Comparison of ENCODE assay signal across 30 mouse cellular contexts in genomic region chr15:100433234-100433633, GRCm38 (mm10). TPM values are rescaled to one million over a fixed set of nuclear protein-coding genes. Genes with fewer than 3 reads are reported as not detected.
DNase-seq lines count a peak whose midpoint lies in the region; ATAC-seq and TF ChIP-seq lines count a peak whose summit lies in the region.
"Had no signal": no experiment of that assay in that cellular context is flagged by ENCODE, and none has a peak within 500 bp of the region (broad histone marks: within the 10 kb centered on the region; RNA-seq: fewer than 3 reads in every experiment).

No protein-coding gene starts in this region.

- H3K27ac ChIP-seq in intestine, postnatal 0 days (ENCODE audit: low read depth, low read length): peak overlapping the region; percentile 35; the same call in 1 of the 2 replicates
- no peak overlapping the region for H3K27ac ChIP-seq in intestine, embryonic 16.5 days (ENCODE audit: low read length)
- H3K27ac ChIP-seq in liver, embryonic 11.5 days (ENCODE audit: low read depth, low read length): no peak overlapping the region
- H3K27ac ChIP-seq in liver, embryonic 16.5 days (ENCODE audit: low read length): no peak overlapping the region
- H3K27ac ChIP-seq in midbrain, embryonic 10.5 days (replicated peaks): no peak overlapping the region
- H3K27ac ChIP-seq: forebrain, embryonic 13.5 days; hindbrain, embryonic 13.5 days; left cerebral cortex, adult 2 months; limb, embryonic 13.5 days; macrophage; neural tube, embryonic 13.5 days had no signal

- H3K4me1 ChIP-seq in intestine, postnatal 0 days (replicated peaks; ENCODE audit: control insufficient read depth, insufficient read depth, low read length): peaks cover 3% of the 10 kb centered on the region; the same call in 1 of the 2 replicates
- peaks cover 4% of the 10 kb centered on the region; the same call in 1 of the 2 replicates for H3K4me1 ChIP-seq in intestine, embryonic 16.5 days (ENCODE audit: control insufficient read depth, insufficient read depth, low read length)
- peaks cover 6% of the 10 kb centered on the region for H3K4me1 ChIP-seq in liver, embryonic 11.5 days (replicated peaks; ENCODE audit: control insufficient read depth, insufficient read depth, low read length)
- H3K4me1 ChIP-seq in liver, embryonic 16.5 days (ENCODE audit: control insufficient read depth, low read depth, low read length): peaks cover 10% of the 10 kb centered on the region
- 0 out of 2 replicates have a peak, but pooled peaks cover 3% of the 10 kb centered on the region for H3K4me1 ChIP-seq in midbrain, embryonic 10.5 days
- H3K4me1 ChIP-seq: forebrain, embryonic 13.5 days; hindbrain, embryonic 13.5 days; neural tube, embryonic 13.5 days had no signal

- H3K36me3 ChIP-seq in intestine, postnatal 0 days (ENCODE audit: control insufficient read depth, insufficient read depth): no peaks in the 10 kb centered on the region
- H3K36me3 ChIP-seq in intestine, embryonic 16.5 days (ENCODE audit: control insufficient read depth, insufficient read depth, low read length): no peaks in the 10 kb centered on the region
- no peaks in the 10 kb centered on the region for H3K36me3 ChIP-seq in liver, embryonic 11.5 days (ENCODE audit: control insufficient read depth, insufficient read depth, low read length)
- no peaks in the 10 kb centered on the region for H3K36me3 ChIP-seq in liver, embryonic 16.5 days (ENCODE audit: control insufficient read depth, insufficient read depth)
- no peaks in the 10 kb centered on the region for H3K36me3 ChIP-seq in midbrain, embryonic 10.5 days
- H3K36me3 ChIP-seq: hindbrain, embryonic 13.5 days; limb, embryonic 13.5 days; neural tube, embryonic 13.5 days had no signal

- H3K27me3 ChIP-seq in intestine, postnatal 0 days (replicated peaks; ENCODE audit: control insufficient read depth, insufficient read depth, low read length): no peaks in the 10 kb centered on the region
- no peaks in the 10 kb centered on the region for H3K27me3 ChIP-seq in intestine, embryonic 16.5 days (replicated peaks; ENCODE audit: control insufficient read depth, insufficient read depth, low read length)
- H3K27me3 ChIP-seq in liver, embryonic 11.5 days (replicated peaks; ENCODE audit: control insufficient read depth, insufficient read depth, low read length): no peaks in the 10 kb centered on the region
- H3K27me3 ChIP-seq in liver, embryonic 16.5 days (ENCODE audit: control insufficient read depth, insufficient read depth, low read depth, low read length): no peaks in the 10 kb centered on the region
- H3K27me3 ChIP-seq in midbrain, embryonic 10.5 days (ENCODE audit: low read depth, poor library complexity, severe bottlenecking): no peaks in the 10 kb centered on the region
- H3K27me3 ChIP-seq: forebrain, embryonic 13.5 days; hindbrain, embryonic 13.5 days; limb, embryonic 13.5 days; neural tube, embryonic 13.5 days had no signal

- H3K9ac ChIP-seq in intestine, postnatal 0 days (ENCODE audit: low read depth, low read length): no peak overlapping the region
- H3K9ac ChIP-seq in intestine, embryonic 16.5 days (ENCODE audit: low read depth, low read length): no peak overlapping the region; the same call in 1 of the 2 replicates
- H3K9ac ChIP-seq in liver, embryonic 11.5 days (ENCODE audit: low read depth, low read length): no peak overlapping the region
- 0 out of 2 replicates have a peak overlapping the region, but pooled peaks have one; percentile 4 for H3K9ac ChIP-seq in liver, embryonic 16.5 days (ENCODE audit: low read depth, low read length)
- H3K9ac ChIP-seq: forebrain, embryonic 13.5 days; hindbrain, embryonic 13.5 days; limb, embryonic 13.5 days; neural tube, embryonic 13.5 days had no signal

- no peak for TF ChIP-seq CTCF in intestine, postnatal 0 days (IDR thresholded peaks at IDR 0.05; ENCODE audit: low read depth)

- WGBS in intestine, postnatal 0 days: 61% methylated on average over 4 of the region's 4 CpGs
- 69% methylated on average over 4 of the region's 4 CpGs for WGBS in intestine, embryonic 16.5 days
- WGBS in liver, embryonic 11.5 days: 43% methylated on average over 4 of the region's 4 CpGs
- 32% methylated on average over 4 of the region's 4 CpGs for WGBS in liver, embryonic 16.5 days (ENCODE audit: insufficient replicate concordance)
- WGBS in midbrain, embryonic 10.5 days: 71% methylated on average over 4 of the region's 4 CpGs

- H3K9me3 ChIP-seq in intestine, postnatal 0 days (ENCODE audit: control insufficient read depth): no peaks in the 10 kb centered on the region
- H3K9me3 ChIP-seq in intestine, embryonic 16.5 days (ENCODE audit: control insufficient read depth, low read length): no peaks in the 10 kb centered on the region
- H3K9me3 ChIP-seq in liver, embryonic 11.5 days (ENCODE audit: control insufficient read depth, low read length): no peaks in the 10 kb centered on the region
- H3K9me3 ChIP-seq in liver, embryonic 16.5 days (replicated peaks; ENCODE audit: control insufficient read depth, low read length): no peaks in the 10 kb centered on the region
- H3K9me3 ChIP-seq in midbrain, embryonic 10.5 days (replicated peaks): 0 out of 2 replicates have a peak, but pooled peaks cover 3% of the 10 kb centered on the region
- H3K9me3 ChIP-seq: forebrain, embryonic 13.5 days; hindbrain, embryonic 13.5 days; limb, embryonic 13.5 days; neural tube, embryonic 13.5 days had no signal

- no peak overlapping the region for H3K4me3 ChIP-seq in intestine, postnatal 0 days (ENCODE audit: low read depth, low read length)
- no peak overlapping the region for H3K4me3 ChIP-seq in intestine, embryonic 16.5 days (ENCODE audit: low read length)
- no peak overlapping the region for H3K4me3 ChIP-seq in liver, embryonic 11.5 days (ENCODE audit: low read depth, low read length)
- no peak overlapping the region for H3K4me3 ChIP-seq in liver, embryonic 16.5 days (ENCODE audit: low read depth, low read length)
- H3K4me3 ChIP-seq in midbrain, embryonic 10.5 days: no peak overlapping the region
- H3K4me3 ChIP-seq: forebrain, embryonic 13.5 days; hindbrain, embryonic 13.5 days; left cerebral cortex, adult 2 months; limb, embryonic 13.5 days; neural tube, embryonic 13.5 days had no signal

- no peak for DNase-seq in liver, embryonic 11.5 days (ENCODE audit: low spot score)
- no peak for DNase-seq in gastrocnemius, postnatal 25 days
- no peak for DNase-seq in layer of hippocampus, postnatal 25 days (ENCODE audit: extremely low spot score in 1 of 2, low spot score in 1 of 2)
- DNase-seq in midbrain, embryonic 10.5 days (ENCODE audit: low spot score): no peak
- DNase-seq: cerebellum, adult 9-11 months; gastrocnemius, postnatal 10 days; heart, adult 11 months; heart, postnatal 4 days; kidney, adult 11 months; kidney, postnatal 25 days; lung, adult 2 months; lung, postnatal 10 days; thymus, postnatal 4 days had no signal

- ATAC-seq in intestine, postnatal 0 days: no peak
- no peak for ATAC-seq in intestine, embryonic 16.5 days
- ATAC-seq in liver, embryonic 11.5 days (replicated peaks; ENCODE audit: low FRiP score): peak; percentile 79
- peak; percentile 71 for ATAC-seq in liver, embryonic 16.5 days (ENCODE audit: low read depth)
- ATAC-seq: forebrain, embryonic 13.5 days had no signal

- H3K4me2 ChIP-seq in intestine, postnatal 0 days (replicated peaks; ENCODE audit: low read depth): no peak overlapping the region
- H3K4me2 ChIP-seq in intestine, embryonic 16.5 days (ENCODE audit: low read depth, low read length): no peak overlapping the region
- no peak overlapping the region for H3K4me2 ChIP-seq in liver, embryonic 11.5 days
- H3K4me2 ChIP-seq in liver, embryonic 16.5 days (ENCODE audit: low read depth, low read length): no peak overlapping the region
- H3K4me2 ChIP-seq: forebrain, embryonic 13.5 days; heart, embryonic 11.5 days; hindbrain, embryonic 13.5 days; limb, embryonic 13.5 days; midbrain, embryonic 11.5 days; neural tube, embryonic 13.5 days had no signal

RNA-seq across cellular contexts. Expression of gene Slc11a2, which starts 8.4 kb away (rescaled TPM):
- polyA plus RNA-seq in intestine, postnatal 0 days (2015; fragmentation: Nextera tagmentation; extraction: Ambion mirVana): 44.7 and 49.0 TPM in 2 replicates
- 40.7 and 47.2 TPM in 2 replicates for polyA plus RNA-seq in intestine, embryonic 16.5 days (2015; fragmentation: Nextera tagmentation; extraction: Ambion mirVana)
- polyA plus RNA-seq in liver, embryonic 11.5 days (2014; fragmentation: Nextera tagmentation; extraction: Ambion mirVana): 51.2 and 55.4 TPM in 2 replicates
- polyA plus RNA-seq in liver, embryonic 16.5 days (2015; fragmentation: Nextera tagmentation; extraction: Ambion mirVana): 37.1 and 40.0 TPM in 2 replicates
- 10 to 100 TPM; 36.7 to 41.9 TPM for total RNA-seq in gastrocnemius, postnatal 25 days (2021)
- total RNA-seq in layer of hippocampus, postnatal 25 days (2021): 10 to 100 TPM; 49.3 to 66.3 TPM
- polyA plus RNA-seq in midbrain, embryonic 10.5 days (2016; fragmentation: Nextera tagmentation; extraction: Ambion mirVana): 26.3 and 26.7 TPM in 2 replicates

RNA-seq across cellular contexts. Expression of gene Gm5475, which starts 11.3 kb away (rescaled TPM):
- polyA plus RNA-seq in intestine, postnatal 0 days (2015; fragmentation: Nextera tagmentation; extraction: Ambion mirVana): 0.77 and 1.0 TPM in 2 replicates
- polyA plus RNA-seq in intestine, embryonic 16.5 days (2015; fragmentation: Nextera tagmentation; extraction: Ambion mirVana): 0.11 and 0.18 TPM in 2 replicates
- polyA plus RNA-seq in liver, embryonic 11.5 days (2014; fragmentation: Nextera tagmentation; extraction: Ambion mirVana): 0.10 TPM in 1 of 2 replicates, not detected in the other
- 0.04 TPM in 1 of 2 replicates, not detected in the other for polyA plus RNA-seq in liver, embryonic 16.5 days (2015; fragmentation: Nextera tagmentation; extraction: Ambion mirVana)
- not detected for total RNA-seq in gastrocnemius, postnatal 25 days (2021)
- not detected for total RNA-seq in layer of hippocampus, postnatal 25 days (2021)
- 0.04 TPM in 1 of 2 replicates, not detected in the other for polyA plus RNA-seq in midbrain, embryonic 10.5 days (2016; fragmentation: Nextera tagmentation; extraction: Ambion mirVana)
- total RNA-seq: adrenal gland, adult 18-20 months; common myeloid progenitor, adult 5-6 weeks; heart, postnatal 4 days; layer of hippocampus, adult 18-20 months; left cerebral cortex, adult 2 months; left cerebral cortex, postnatal 36 days had no signal
- polyA plus RNA-seq: embryonic facial prominence, embryonic 14.5 days; forebrain, embryonic 13.5 days; heart, embryonic 11.5 days; heart, embryonic 16.5 days; lung, adult 2 months; macrophage; midbrain, embryonic 11.5 days had no signal

RNA-seq across cellular contexts. Expression of gene Letmd1, which starts 35.6 kb away (rescaled TPM):
- polyA plus RNA-seq in intestine, postnatal 0 days (2015; fragmentation: Nextera tagmentation; extraction: Ambion mirVana): 10.6 and 11.5 TPM in 2 replicates
- 31.3 and 33.7 TPM in 2 replicates for polyA plus RNA-seq in intestine, embryonic 16.5 days (2015; fragmentation: Nextera tagmentation; extraction: Ambion mirVana)
- 34.2 and 36.0 TPM in 2 replicates for polyA plus RNA-seq in liver, embryonic 11.5 days (2014; fragmentation: Nextera tagmentation; extraction: Ambion mirVana)
- 12.8 and 15.3 TPM in 2 replicates for polyA plus RNA-seq in liver, embryonic 16.5 days (2015; fragmentation: Nextera tagmentation; extraction: Ambion mirVana)
- 1 to 10 TPM; 9.1 to 9.9 TPM for total RNA-seq in gastrocnemius, postnatal 25 days (2021)
- 10 to 100 TPM; 56.9 to 58.5 TPM for total RNA-seq in layer of hippocampus, postnatal 25 days (2021)
- 44.1 and 47.3 TPM in 2 replicates for polyA plus RNA-seq in midbrain, embryonic 10.5 days (2016; fragmentation: Nextera tagmentation; extraction: Ambion mirVana)

Comparison
In these comparisons a context has a peak if more than half of its experiments do, and no peak if none do; other contexts are left out.
1. ATAC-seq: peak in liver, embryonic 11.5 days (single experiment) and liver, embryonic 16.5 days (single experiment); none in intestine, postnatal 0 days (single experiment) and intestine, embryonic 16.5 days (single experiment).